Mouse (Mus musculus) embryonic facial prominence, embryonic 10.5 days (tissue): ENCODE results near the gene Zfp202. TPM values are rescaled to one million over a fixed set of nuclear protein-coding genes. Genes with fewer than 3 reads are reported as not detected.
A peak's percentile ranks its signal among the peaks of the same experiment; 100 is the strongest.
"Not testable (repeated sequence)": the region's sequence is repeated elsewhere in the genome, so short reads cannot be mapped to it uniquely, and the experiment has no call there.

Experiments
- DNase-seq: peaks from one replicate; pipeline ENCODE4 v3.0.0-alpha.2; 2017; ENCODE audit warnings: low spot score
- H3K27ac ChIP-seq: fragments of 300-500 bp; sonication (generic); replicated peaks from 2 replicates; pipeline ENCODE4 v1.5.1; 2016; ENCODE audit warnings: mild to moderate bottlenecking
- H3K27me3 ChIP-seq: fragments of 300-500 bp; sonication (generic); replicated peaks from 2 replicates; pipeline ENCODE4 v1.6.1; 2016; ENCODE audit warnings: low read depth, mild to moderate bottlenecking; ENCODE audit not compliant: poor library complexity, severe bottlenecking
- H3K36me3 ChIP-seq: fragments of 300-500 bp; sonication (generic); replicated peaks from 2 replicates; pipeline ENCODE4 v1.6.1; 2016; ENCODE audit warnings: mild to moderate bottlenecking, moderate library complexity
- H3K4me1 ChIP-seq: fragments of 300-500 bp; sonication (generic); 2 replicates; pipeline ENCODE4 v1.6.1; 2016
- H3K4me3 ChIP-seq: fragments of 300-500 bp; sonication (generic); 2 replicates; pipeline ENCODE4 v1.5.1; 2016; ENCODE audit warnings: mild to moderate bottlenecking, moderate library complexity
- H3K9me3 ChIP-seq: fragments of 300-500 bp; sonication (generic); 2 replicates; pipeline ENCODE4 v1.6.1; 2016; ENCODE audit warnings: mild to moderate bottlenecking
- whole genome bisulfite sequencing: fragments of 180-500 bp; shearing (Covaris S2); methylation state at CpG from one replicate; pipeline ENCODE4 v1.1.7; 2016; 5-methylcytosine and 5-hydroxymethylcytosine counted together
- polyA plus RNA-seq: library from polyadenylated mRNA; unstranded; fragments of >200 nt; fragmentation: Nextera tagmentation; extraction: Ambion mirVana; gene quantifications from 2 replicates; pipeline ENCODE4 v1.2.1, GENCODE M21; 2016

The Zfp202 gene
- polyA plus RNA-seq: 6.6 and 7.8 TPM in 2 replicates

- Histone ChIP-seq H3K9me3 (no peaks in the 10 kb centered on the region), H3K36me3 (peaks cover 10% of the 10 kb centered on the region; the same call in 1 of the 2 replicates), H3K4me1 (peaks cover 22% of the 10 kb centered on the region), H3K4me3 (peak within 1 kb of the TSS; percentile 92), H3K27me3 (no peaks in the 10 kb centered on the region), H3K27ac (peak within 1 kb of the TSS; percentile 95)
- under 1% methylated on average over 63 of the region's 63 CpGs for WGBS
- peak; percentile 91 for DNase-seq
Observed at GRCm38 (mm10) chr9:40192098-40193038, at the start of gene Zfp202. Gene Zfp202 (plus strand): TSS chr9:40192316.

GRCm38 (mm10) chr9:40155118-40155644, 36.9 kb upstream of the Zfp202 start:
- no peak for DNase-seq
- H3K9me3 ChIP-seq: no peaks in the 10 kb centered on the region
- no peak overlapping the region for H3K27ac ChIP-seq
- 78% methylated on average over 4 of the region's 4 CpGs for WGBS
- H3K4me3 ChIP-seq: no peak overlapping the region
- H3K27me3 ChIP-seq: no peaks in the 10 kb centered on the region
- no peaks in the 10 kb centered on the region for H3K4me1 ChIP-seq
- no peaks in the 10 kb centered on the region for H3K36me3 ChIP-seq

GRCm38 (mm10) chr9:40166446-40166845, 25.7 kb upstream of the Zfp202 start:
- Histone ChIP-seq H3K4me3 (no peak overlapping the region), H3K9me3 (no peaks in the 10 kb centered on the region), H3K27ac (no peak overlapping the region), H3K4me1 (no peaks in the 10 kb centered on the region), H3K36me3 (no peaks in the 10 kb centered on the region), H3K27me3 (no peaks in the 10 kb centered on the region)
- no peak for DNase-seq
- 91% methylated on average over 1 of the region's 1 CpGs for WGBS

- Histone ChIP-seq H3K27me3 (no peaks in the 10 kb centered on the region), H3K36me3 (no peaks in the 10 kb centered on the region), H3K4me3 (no peak overlapping the region), H3K9me3 (no peaks in the 10 kb centered on the region), H3K4me1 (no peaks in the 10 kb centered on the region), H3K27ac (no peak overlapping the region)
- DNase-seq: no peak
- 89% methylated on average over 6 of the region's 6 CpGs for WGBS
Observed at GRCm38 (mm10) chr9:40177017-40177416, 15.1 kb upstream of the Zfp202 start.

GRCm38 (mm10) chr9:40180620-40181019, 11.5 kb upstream of the Zfp202 start, which contains the start of gene Olfr986:
Gene Olfr986 (plus strand): TSS chr9:40180920.
- no peaks in the 10 kb centered on the region for H3K36me3 ChIP-seq
- H3K4me1 ChIP-seq: no peaks in the 10 kb centered on the region
- H3K9me3 ChIP-seq: no peaks in the 10 kb centered on the region
- 90% methylated on average over 5 of the region's 5 CpGs for WGBS
- no peak within 1 kb of the TSS for H3K4me3 ChIP-seq
- no peak for DNase-seq
- no peaks in the 10 kb centered on the region for H3K27me3 ChIP-seq
- no peak within 1 kb of the TSS for H3K27ac ChIP-seq

GRCm38 (mm10) chr9:40185166-40185565, 7.0 kb upstream of the Zfp202 start:
- H3K4me1 ChIP-seq, H3K36me3 ChIP-seq, H3K4me3 ChIP-seq, DNase-seq, H3K27me3 ChIP-seq, H3K9me3 ChIP-seq, H3K27ac ChIP-seq: not testable (repeated sequence)
- 88% methylated on average over 2 of the region's 2 CpGs for WGBS

GRCm38 (mm10) chr9:40191086-40191876, 835 bp upstream of the Zfp202 start:
- 93% methylated on average over 8 of the region's 9 CpGs for WGBS
- DNase-seq: no peak
- peak overlapping the region; percentile 95; the same call in 1 of the 2 replicates for H3K27ac ChIP-seq
- 0 out of 2 replicates have a peak, but pooled peaks cover 4% of the 10 kb centered on the region for H3K36me3 ChIP-seq
- H3K4me3 ChIP-seq: peak overlapping the region; percentile 92
- peaks cover 22% of the 10 kb centered on the region for H3K4me1 ChIP-seq
- H3K9me3 ChIP-seq: no peaks in the 10 kb centered on the region
- H3K27me3 ChIP-seq: no peaks in the 10 kb centered on the region

- Histone ChIP-seq H3K36me3 (peaks cover 17% of the 10 kb centered on the region), H3K4me3 (no peak overlapping the region), H3K27me3 (no peaks in the 10 kb centered on the region), H3K27ac (no peak overlapping the region), H3K4me1 (peaks cover 22% of the 10 kb centered on the region), H3K9me3 (no peaks in the 10 kb centered on the region)
- no peak for DNase-seq
- WGBS: 92% methylated on average over 3 of the region's 3 CpGs
Observed at GRCm38 (mm10) chr9:40195981-40196380, 3.9 kb downstream of the Zfp202 start.

- Histone ChIP-seq H3K9me3 (no peaks in the 10 kb centered on the region), H3K4me3 (no peak overlapping the region), H3K27ac (no peak overlapping the region), H3K4me1 (no peaks in the 10 kb centered on the region), H3K27me3 (no peaks in the 10 kb centered on the region), H3K36me3 (peaks cover 51% of the 10 kb centered on the region)
- WGBS: 89% methylated on average over 5 of the region's 5 CpGs
- no peak for DNase-seq
Observed at GRCm38 (mm10) chr9:40206546-40206950, 14.4 kb downstream of the Zfp202 start.

GRCm38 (mm10) chr9:40210744-40211143, 18.6 kb downstream of the Zfp202 start:
- Histone ChIP-seq H3K36me3 (peaks cover 69% of the 10 kb centered on the region), H3K27me3 (no peaks in the 10 kb centered on the region), H3K4me3 (no peak overlapping the region), H3K27ac (no peak overlapping the region), H3K9me3 (no peaks in the 10 kb centered on the region), H3K4me1 (no peaks in the 10 kb centered on the region)
- 90% methylated on average over 2 of the region's 2 CpGs for WGBS
- DNase-seq: no peak

- no peak for DNase-seq
- Histone ChIP-seq H3K9me3 (no peaks in the 10 kb centered on the region), H3K36me3 (peaks cover 46% of the 10 kb centered on the region), H3K4me3 (no peak overlapping the region), H3K27ac (no peak overlapping the region), H3K4me1 (no peaks in the 10 kb centered on the region), H3K27me3 (no peaks in the 10 kb centered on the region)
- 91% methylated on average over 5 of the region's 5 CpGs for WGBS
Observed at GRCm38 (mm10) chr9:40214058-40214457, 21.9 kb downstream of the Zfp202 start.

GRCm38 (mm10) chr9:40216651-40217050, 24.5 kb downstream of the Zfp202 start:
- H3K36me3 ChIP-seq: peaks cover 20% of the 10 kb centered on the region
- H3K4me3 ChIP-seq: no peak overlapping the region
- H3K4me1 ChIP-seq: no peaks in the 10 kb centered on the region
- no peaks in the 10 kb centered on the region for H3K9me3 ChIP-seq
- no peaks in the 10 kb centered on the region for H3K27me3 ChIP-seq
- 79% methylated on average over 4 of the region's 4 CpGs for WGBS
- no peak overlapping the region for H3K27ac ChIP-seq
- DNase-seq: no peak
